Mouse (Mus musculus) erythroblast, embryonic 14.5 days (primary cell): Measurements from ENCODE around the gene Sun1.

Experiments used
- GATA1 ChIP-seq: IDR thresholded peaks from 2 replicates; pipeline ENCODE4 v1.6.1; 2012; ENCODE audit warnings: low read length, inconsistent platforms, mixed read lengths
- TAL1 ChIP-seq: IDR thresholded peaks from 3 replicates; pipeline ENCODE4 v1.6.1; 2012; ENCODE audit warnings: low read length, inconsistent platforms, mixed read lengths

DNA sequence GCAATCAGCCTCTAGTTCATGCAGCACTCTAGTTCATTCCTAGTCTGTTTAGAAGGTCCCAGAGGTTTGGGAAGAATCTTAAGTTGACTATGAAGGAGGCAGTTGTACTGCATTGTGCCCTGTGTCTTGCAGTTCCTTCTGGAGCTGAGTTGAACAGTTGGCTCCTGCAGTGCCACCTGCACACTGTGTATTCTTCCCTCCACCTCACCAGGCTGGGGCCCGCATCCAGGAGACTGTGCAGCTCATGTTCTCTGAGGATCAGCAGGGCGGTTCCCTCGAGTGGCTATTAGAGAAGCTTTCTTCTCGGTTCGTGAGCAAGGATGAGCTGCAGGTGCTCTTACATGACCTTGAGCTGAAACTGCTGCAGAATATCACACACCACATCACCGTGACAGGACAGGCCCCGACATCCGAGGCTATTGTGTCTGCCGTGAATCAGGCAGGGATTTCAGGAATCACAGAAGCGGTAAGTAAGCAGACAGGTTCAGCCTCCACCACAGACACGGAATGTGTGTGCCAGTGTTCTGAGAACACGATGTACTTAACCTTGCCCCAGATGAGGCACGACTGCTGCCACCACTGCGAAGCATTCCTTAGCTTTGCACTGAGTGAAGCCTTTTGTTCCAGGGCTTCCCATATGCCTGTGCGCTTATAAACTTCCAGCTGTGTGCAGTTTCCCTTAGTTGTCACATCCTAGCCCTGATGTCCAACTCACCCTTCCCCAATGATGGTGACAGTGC is 40.8 kb downstream of the Sun1 start:
- TF ChIP-seq TAL1 (no peak), GATA1 (no peak)
